Mouse (Mus musculus) retina, embryonic 14.5 days (tissue): ENCODE results near the gene Drap1.

Experiments used
- DNase-seq: peaks from one replicate; pipeline ENCODE4 v3.0.0-alpha.2; 2015; ENCODE audit warnings: low spot score

Drap1 gene

GRCm38 (mm10) chr19:5424782-5425741 is at the start of gene Drap1, which contains the start of gene AI837181:
TSS of gene Drap1 (minus strand) at chr19:5424979.
TSS of gene AI837181 (plus strand) at chr19:5425144.
- peak; percentile 98 for DNase-seq

- peak; percentile 81 for DNase-seq
These were observed 48.9 kb upstream of the Drap1 start, which contains the start of gene Efemp2 for GRCm38 (mm10) chr19:5473720-5474119. TSS of gene Efemp2 (plus strand) at chr19:5473954.

GRCm38 (mm10) chr19:5472857-5473256 is 48.1 kb upstream of the Drap1 start:
- DNase-seq = no peak

GRCm38 (mm10) chr19:5471846-5472245 is 47.1 kb upstream of the Drap1 start:
- DNase-seq = no peak

- DNase-seq = no peak
These were observed 43.6 kb upstream of the Drap1 start, which contains the start of gene Ctsw for GRCm38 (mm10) chr19:5468374-5468773. TSS of gene Ctsw (minus strand) at chr19:5468507.

- DNase-seq = no peak
These were observed 42.2 kb upstream of the Drap1 start for GRCm38 (mm10) chr19:5466916-5467500.

GRCm38 (mm10) chr19:5465037-5465436 is 40.3 kb upstream of the Drap1 start:
- no peak for DNase-seq

GRCm38 (mm10) chr19:5463791-5464562 is 39.2 kb upstream of the Drap1 start:
- peak; percentile 92 for DNase-seq

GRCm38 (mm10) chr19:5463212-5463611 is 38.4 kb upstream of the Drap1 start:
- DNase-seq = no peak

- no peak for DNase-seq
These were observed 36.6 kb upstream of the Drap1 start for GRCm38 (mm10) chr19:5461411-5461810.

- peak; percentile 93 for DNase-seq
These were observed 35.7 kb upstream of the Drap1 start, which contains the start of gene Fibp for GRCm38 (mm10) chr19:5460465-5460911. TSS of gene Fibp (plus strand) at chr19:5460615.

GRCm38 (mm10) chr19:5459896-5460295 is 35.1 kb upstream of the Drap1 start:
- DNase-seq = no peak

GRCm38 (mm10) chr19:5459019-5459418 is 34.2 kb upstream of the Drap1 start:
- DNase-seq = no peak

- DNase-seq = no peak
These were observed 33.1 kb upstream of the Drap1 start, which contains the start of gene Ccdc85b for GRCm38 (mm10) chr19:5457746-5458442. TSS of gene Ccdc85b (minus strand) at chr19:5457894.

- peak; percentile 96 for DNase-seq
These were observed 32.4 kb upstream of the Drap1 start for GRCm38 (mm10) chr19:5456922-5457745.

- DNase-seq = no peak
These were observed 31.6 kb upstream of the Drap1 start for GRCm38 (mm10) chr19:5456241-5456921.

GRCm38 (mm10) chr19:5455568-5455967 is 30.8 kb upstream of the Drap1 start:
- no peak for DNase-seq

- no peak for DNase-seq
These were observed 30.3 kb upstream of the Drap1 start for GRCm38 (mm10) chr19:5455037-5455436.

- no peak for DNase-seq
These were observed 27.0 kb upstream of the Drap1 start for GRCm38 (mm10) chr19:5451766-5452165.

GRCm38 (mm10) chr19:5449673-5450072 is 24.9 kb upstream of the Drap1 start:
- DNase-seq = no peak
